Mouse (Mus musculus) heart, postnatal 0 days (tissue): ENCODE measurements around the gene Nol4l.

Source experiments
- CTCF ChIP-seq: IDR thresholded peaks from 2 replicates; pipeline ENCODE4 v1.5.1; 2016; ENCODE audit warnings: antibody characterized with exemption, control low read depth, low read depth
- EP300 ChIP-seq: IDR thresholded peaks from 2 replicates; pipeline ENCODE4 v1.6.1; 2016; ENCODE audit warnings: antibody characterized with exemption, low read depth

- no peak for TF ChIP-seq CTCF
- no peak for TF ChIP-seq EP300
These were observed 75.6 kb downstream of the Nol4l start for GRCm38 (mm10) chr2:153453961-153454759.
